Comparison of ENCODE assay signal across 10 mouse cellular contexts in the genomic region with DNA sequence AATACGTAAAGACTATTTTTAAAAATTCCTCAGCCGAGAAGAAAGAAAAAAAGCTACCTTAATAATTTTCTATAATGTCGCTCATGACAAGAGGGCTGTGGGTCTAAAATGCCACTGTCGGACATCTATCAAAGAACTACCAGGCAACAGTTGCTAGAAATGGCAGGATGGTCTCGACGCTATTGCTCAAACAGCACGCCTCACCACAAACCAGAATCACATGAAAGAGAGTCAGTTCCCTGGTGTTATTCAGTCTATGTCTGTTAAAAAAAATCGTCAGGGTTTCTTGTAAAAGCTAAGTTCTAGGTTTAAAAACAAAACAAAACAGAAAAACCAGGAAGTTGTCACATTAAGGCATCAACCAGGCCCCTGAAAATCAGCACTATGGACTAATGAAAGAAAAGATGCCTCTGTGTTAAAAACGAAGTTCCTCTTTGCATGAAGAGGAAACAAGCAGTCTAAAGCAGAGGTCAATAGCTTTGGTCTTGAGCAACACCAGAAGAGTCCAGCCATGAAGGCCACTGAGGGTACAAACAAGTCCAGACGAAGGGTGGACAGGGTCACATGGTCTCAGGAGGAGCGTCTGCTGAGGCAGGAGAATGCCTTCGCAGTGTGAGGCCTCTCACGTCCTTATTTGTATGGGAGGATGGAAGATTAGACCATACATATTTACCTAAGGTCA. TPM values are rescaled to one million over a fixed set of nuclear protein-coding genes. Genes with fewer than 3 reads are reported as not detected.
DNase-seq lines count a peak whose midpoint lies in the region; ATAC-seq lines count a peak whose summit lies in the region.
"Had no signal": no experiment of that assay in that cellular context is flagged by ENCODE, and none has a peak within 500 bp of the region (broad histone marks: within the 10 kb centered on the region; RNA-seq: fewer than 3 reads in every experiment).

No protein-coding gene starts in this region.

- H3K4me3 ChIP-seq in kidney, embryonic 16.5 days (ENCODE audit: low read length), result no peak overlapping the region
- H3K4me3 ChIP-seq in megakaryocyte, embryonic 14.5 days (replicated peaks), result peak overlapping the region; percentile 42
- H3K4me3 ChIP-seq: forebrain, embryonic 10.5 days had no signal

- H3K9me3 ChIP-seq in kidney, embryonic 16.5 days (ENCODE audit: low read length), result no peaks in the 10 kb centered on the region
- H3K9me3 ChIP-seq in megakaryocyte, embryonic 14.5 days, result no peaks in the 10 kb centered on the region
- H3K9me3 ChIP-seq: forebrain, embryonic 10.5 days had no signal

- WGBS in kidney, embryonic 16.5 days, result 66% methylated on average over 13 of the region's 13 CpGs

- no peaks in the 10 kb centered on the region for H3K27me3 ChIP-seq in kidney, embryonic 16.5 days (ENCODE audit: insufficient read depth, low read length)
- no peaks in the 10 kb centered on the region for H3K27me3 ChIP-seq in megakaryocyte, embryonic 14.5 days (replicated peaks)

- peaks cover 18% of the 10 kb centered on the region for H3K36me3 ChIP-seq in kidney, embryonic 16.5 days (ENCODE audit: insufficient read depth, low read length)
- peaks cover 12% of the 10 kb centered on the region for H3K36me3 ChIP-seq in megakaryocyte, embryonic 14.5 days (replicated peaks; ENCODE audit: low read length)

- ATAC-seq in kidney, embryonic 16.5 days (ENCODE audit: low FRiP score, low TSS enrichment), result no peak
- peak; percentile 52 for ATAC-seq in activated CD4-positive, CD25-positive, alpha-beta regulatory T cell, adult 4 months

- H3K4me2 ChIP-seq in kidney, embryonic 16.5 days (replicated peaks; ENCODE audit: low read depth, low read length), result no peak overlapping the region

- no peak for DNase-seq in kidney, adult 9 months
- DNase-seq in 416B (ENCODE audit: low read depth), result peak; percentile 72
- DNase-seq in left cerebral cortex, adult 9 months (ENCODE audit: low spot score in 2 of 2), result no peak
- no peak for DNase-seq in retina, postnatal 1 day
- DNase-seq in urinary bladder, adult 2 months (ENCODE audit: low spot score), result no peak
- DNase-seq: cerebellum, postnatal 14 days had no signal

- H3K27ac ChIP-seq in kidney, embryonic 16.5 days (ENCODE audit: low read length), result peak overlapping the region; percentile 75
- H3K27ac ChIP-seq: forebrain, embryonic 10.5 days had no signal

- H3K9ac ChIP-seq in kidney, embryonic 16.5 days (replicated peaks; ENCODE audit: low read length), result no peak overlapping the region

- peaks cover 34% of the 10 kb centered on the region for H3K4me1 ChIP-seq in kidney, embryonic 16.5 days (ENCODE audit: insufficient read depth, low read length)
- peaks cover 26% of the 10 kb centered on the region for H3K4me1 ChIP-seq in megakaryocyte, embryonic 14.5 days

RNA-seq across cellular contexts. Expression of gene Arid5b, which starts 37.6 kb away (rescaled TPM):
- polyA plus RNA-seq in kidney, embryonic 16.5 days (2015; fragmentation: Nextera tagmentation; extraction: Ambion mirVana), result 34.0 and 41.4 TPM in 2 replicates
- polyA plus RNA-seq in activated CD4-positive, CD25-positive, alpha-beta regulatory T cell, adult 4 months (2017; shearing (Covaris generic)), result 10 to 100 TPM; 42.4 to 46.4 TPM
- polyA plus RNA-seq in megakaryocyte, embryonic 14.5 days (2012; ENCODE audit: insufficient read depth, low replicate concordance), result 0.57 and 0.63 TPM in 2 replicates
- polyA plus RNA-seq in urinary bladder, adult 2 months (2012; rRNA removed), result 15.8 and 19.7 TPM in 2 replicates

Comparison
In these comparisons a context has a peak if more than half of its experiments do, and no peak if none do; other contexts are left out.
1. RNA of gene Arid5b, which starts 37.6 kb away (polyA plus RNA-seq): 42.4 to 46.4 TPM in activated CD4-positive, CD25-positive, alpha-beta regulatory T cell, adult 4 months, 34.0 to 41.4 TPM in kidney, embryonic 16.5 days and 15.8 to 19.7 TPM in urinary bladder, adult 2 months; 0.57 to 0.63 TPM in megakaryocyte, embryonic 14.5 days; every median in the first group is over 10 times any median in the second.